Mouse (Mus musculus) heart, adult 2 months (tissue): ENCODE data around the gene Jdp2.

Experiments used
- CTCF ChIP-seq: fragments of 200-600 bp; IDR thresholded peaks from 2 replicates; pipeline ENCODE4 v1.8.1; 2022; ENCODE audit warnings: antibody characterized with exemption, mild to moderate bottlenecking, moderate library complexity
- EP300 ChIP-seq: fragments of 200-500 bp; IDR thresholded peaks from 2 replicates; pipeline ENCODE4 v1.6.1; 2011; ENCODE audit warnings: low read depth, low read length, control low read depth; ENCODE audit not compliant: insufficient read depth
- POLR2A ChIP-seq: fragments of 200-500 bp; IDR thresholded peaks from 2 replicates; pipeline ENCODE4 v1.6.1; 2011; ENCODE audit warnings: mild to moderate bottlenecking, low read depth, low read length, control low read depth; ENCODE audit not compliant: insufficient read depth

DNA sequence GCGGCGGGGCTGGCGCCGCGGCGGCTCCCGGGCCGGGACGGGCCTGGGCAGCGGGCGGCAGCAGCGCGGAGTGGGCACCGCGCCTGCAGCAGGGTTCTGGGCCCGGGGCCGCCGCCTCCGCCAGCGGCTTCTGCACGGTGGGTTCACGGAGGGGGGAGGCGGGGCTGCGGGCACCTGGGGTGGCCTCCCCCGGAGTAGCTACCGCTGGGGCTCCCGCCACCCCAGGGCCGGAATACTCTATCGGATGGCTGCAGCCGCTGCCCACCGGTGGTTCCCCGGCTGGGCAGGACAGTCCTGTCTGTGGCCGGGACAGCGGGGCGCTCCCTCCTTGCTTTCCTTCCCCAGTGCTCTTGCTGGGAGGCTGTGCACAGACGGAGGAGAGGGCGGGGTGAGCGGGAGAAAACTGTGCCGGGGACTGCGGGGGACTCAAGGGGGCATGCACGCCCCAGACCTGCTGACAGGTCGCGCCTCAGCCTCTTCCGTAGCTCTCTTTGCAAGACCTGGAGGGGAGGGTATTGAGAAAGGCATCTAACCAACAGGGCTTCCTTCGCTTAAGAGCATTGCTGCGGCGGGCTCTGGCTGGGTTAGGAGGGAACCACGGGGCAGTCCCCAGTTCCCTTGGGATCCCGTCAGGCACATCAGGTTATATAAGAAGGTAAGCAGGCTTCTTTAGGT, 788 bp downstream of the Jdp2 start:
- TF ChIP-seq POLR2A (no peak), CTCF (no peak), EP300 (no peak)
